Mouse (Mus musculus) erythroblast, adult 5-6 weeks (primary cell): Measurements from ENCODE around the gene Lrrc71. TPM values are rescaled to one million over a fixed set of nuclear protein-coding genes. Genes with fewer than 3 reads are reported as not detected.

Source experiments
- ATAC-seq: replicated peaks from 2 replicates; pipeline ENCODE4 v1.8.0; 2016; ENCODE audit warnings: moderate number of reproducible peaks, mild to moderate bottlenecking, moderate TSS enrichment, inconsistent platforms; ENCODE audit not compliant: poor library complexity, low FRiP score, severe bottlenecking
- total RNA-seq, 2 experiments: library from RNA; stranded (forward) in 1 of 2; stranded (reverse) in 1 of 2; fragments of 150-400 nt in 1 of 2; fragments of 200-764, 138-1000 nt in 1 of 2; gene quantifications; 2 replicates each; pipeline versions ENCODE4 v1.2.3 to v1.2.4; 2015 to 2017; ENCODE audit warnings: low replicate concordance in 2 of 2

Gene Lrrc71
- total RNA-seq (2015; ENCODE audit: low replicate concordance) (not detected in 2 replicates), total RNA-seq (2017; ENCODE audit: low replicate concordance) (not detected in 2 replicates)

DNA sequence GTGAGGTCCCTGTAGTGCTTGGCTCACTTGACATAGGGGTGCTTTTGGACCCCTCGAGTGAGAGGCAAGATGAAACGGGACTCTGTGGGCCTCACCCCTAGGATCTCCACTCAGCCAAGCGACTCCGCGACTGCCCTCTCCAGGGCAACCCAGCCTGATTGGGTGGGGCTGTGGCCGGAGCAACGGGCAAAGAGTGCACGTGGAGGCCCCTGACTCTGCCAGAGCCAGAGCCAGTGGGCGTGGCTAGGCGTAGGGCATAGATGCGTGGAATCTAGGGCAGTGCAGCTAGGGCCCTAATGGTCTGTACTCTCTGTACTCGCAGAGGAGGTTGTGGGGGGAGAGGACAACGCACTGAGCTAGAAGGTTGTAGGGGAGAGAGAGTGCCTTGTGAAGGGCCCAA, at the start of gene Lrrc71:
TSS of gene Lrrc71 (minus strand) at position 195 of the 400 bp plus-strand sequence.
- ATAC-seq, result no peak

DNA sequence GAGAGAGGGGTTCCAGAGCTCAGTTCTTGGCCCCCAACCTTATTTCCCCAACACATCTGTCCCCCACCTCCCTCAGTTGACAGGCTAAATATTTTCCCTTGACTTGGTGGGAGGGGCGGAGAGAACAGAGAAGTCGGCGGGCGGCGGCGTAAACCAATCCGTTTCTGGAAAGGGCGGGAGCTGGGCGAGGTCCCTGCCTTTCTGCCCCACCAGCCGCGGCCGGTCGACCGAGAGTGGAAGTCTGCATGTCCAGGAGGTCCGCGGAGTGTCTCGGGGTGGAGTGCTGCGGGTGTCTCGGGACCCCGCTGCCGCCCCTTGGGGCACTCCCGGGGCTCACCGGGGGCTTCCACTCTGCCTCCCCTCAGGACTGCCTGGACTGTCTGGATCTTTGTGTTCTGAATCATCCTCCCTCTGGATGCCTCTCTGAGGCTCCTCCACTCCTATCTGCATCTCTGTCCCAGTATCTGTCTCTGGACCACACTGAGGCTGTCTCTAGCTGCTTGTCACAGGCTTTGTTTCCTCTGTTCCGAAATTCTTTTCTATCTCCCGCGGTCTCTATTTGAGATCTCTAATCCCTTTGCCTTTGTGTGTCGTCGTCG, 48.4 kb upstream of the Lrrc71 start, which contains the start of gene Insrr:
TSS of gene Insrr (plus strand) at position 216 of the 599 bp plus-strand sequence.
- ATAC-seq, result no peak

DNA sequence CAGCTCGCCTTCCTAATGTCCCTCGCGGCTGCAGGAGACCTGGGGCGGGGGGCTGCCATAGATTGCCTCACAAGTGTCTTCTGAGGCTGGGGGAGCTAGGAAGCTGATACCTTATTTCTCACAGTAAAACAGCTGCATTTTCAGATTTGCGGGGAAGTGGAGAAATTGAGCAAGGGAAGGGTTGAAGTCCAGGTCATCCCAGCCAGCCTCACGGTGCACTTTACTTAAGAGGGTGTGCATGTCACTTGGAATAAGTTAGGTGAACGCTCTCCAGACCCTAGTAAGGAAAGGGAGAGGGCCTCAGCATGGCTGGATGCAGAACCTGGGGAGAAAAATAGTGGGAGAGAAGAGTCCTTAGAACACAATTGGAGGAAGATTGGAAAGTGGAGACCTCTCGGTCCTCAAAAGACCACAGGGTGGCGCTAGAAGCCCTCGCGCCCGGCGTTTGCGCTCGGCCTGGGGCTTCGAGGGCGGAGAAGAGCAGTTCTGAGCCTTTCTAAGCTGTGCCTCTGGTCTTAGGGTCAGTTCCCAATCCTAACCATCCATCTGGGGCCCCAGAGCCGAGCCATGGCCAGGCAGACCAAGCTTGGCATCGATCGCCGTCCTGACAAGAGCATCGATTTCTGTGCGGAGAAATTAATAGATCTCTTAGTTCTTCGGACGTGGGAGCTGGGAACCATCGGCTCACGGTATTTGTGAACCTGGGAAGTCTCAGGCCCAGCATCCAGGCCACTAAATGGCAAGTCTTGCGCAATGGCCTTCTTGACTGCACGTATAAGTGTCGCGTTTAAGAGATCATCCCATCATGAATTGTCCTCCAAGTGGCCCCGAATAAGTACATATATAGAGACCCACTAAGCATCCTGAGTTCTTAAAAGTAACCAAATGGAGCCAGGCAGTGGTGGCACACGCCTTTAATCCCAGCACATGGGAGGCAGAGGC, 47.2 kb upstream of the Lrrc71 start:
- ATAC-seq, result no peak

DNA sequence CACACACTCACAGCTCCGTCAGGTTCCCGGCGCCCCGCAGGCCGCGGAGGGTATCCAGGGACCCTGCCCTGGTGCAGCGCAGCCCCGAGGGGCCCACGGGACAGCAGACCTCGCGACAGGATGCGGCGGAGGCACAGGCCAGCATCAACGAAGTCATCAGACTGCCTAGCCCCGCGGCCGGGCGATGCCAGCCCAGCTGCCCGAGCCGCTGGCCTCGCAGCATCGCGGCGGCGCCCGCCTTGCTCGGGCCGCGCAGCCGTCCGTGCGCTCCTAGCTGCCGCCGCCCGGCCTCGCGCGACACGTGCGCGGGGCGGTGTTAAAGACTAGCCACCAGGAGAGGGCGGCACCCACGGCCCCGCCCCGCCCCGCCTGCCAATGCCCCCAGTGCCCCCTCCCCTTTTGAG, 46.5 kb upstream of the Lrrc71 start, which contains the start of gene Ntrk1:
TSS of gene Ntrk1 (minus strand) at position 241 of the 404 bp plus-strand sequence.
- no peak for ATAC-seq

GRCm38 (mm10) chr3:87789768-87790167, 41.3 kb upstream of the Lrrc71 start:
- no peak for ATAC-seq

DNA sequence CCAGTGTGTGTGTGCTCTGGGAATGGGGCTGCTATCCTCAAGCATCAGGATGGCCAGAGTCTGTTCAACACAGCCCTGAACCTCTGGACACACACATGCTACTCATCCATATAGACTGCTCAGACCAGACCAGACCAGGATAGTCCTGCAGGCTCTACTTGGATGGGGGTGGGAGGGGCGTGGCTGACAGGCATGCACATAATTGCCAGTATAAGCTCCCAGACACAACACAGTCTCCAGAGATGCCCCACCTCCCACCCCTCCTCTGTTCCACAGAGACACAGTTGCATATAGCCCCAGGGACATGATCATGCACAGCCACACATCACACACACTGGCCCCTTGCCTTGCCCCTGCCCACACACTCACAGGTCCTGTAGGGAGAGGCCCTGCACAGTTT, 40.8 kb upstream of the Lrrc71 start:
- ATAC-seq, result no peak

GRCm38 (mm10) chr3:87785626-87786214, 37.3 kb upstream of the Lrrc71 start:
- ATAC-seq, result no peak

DNA sequence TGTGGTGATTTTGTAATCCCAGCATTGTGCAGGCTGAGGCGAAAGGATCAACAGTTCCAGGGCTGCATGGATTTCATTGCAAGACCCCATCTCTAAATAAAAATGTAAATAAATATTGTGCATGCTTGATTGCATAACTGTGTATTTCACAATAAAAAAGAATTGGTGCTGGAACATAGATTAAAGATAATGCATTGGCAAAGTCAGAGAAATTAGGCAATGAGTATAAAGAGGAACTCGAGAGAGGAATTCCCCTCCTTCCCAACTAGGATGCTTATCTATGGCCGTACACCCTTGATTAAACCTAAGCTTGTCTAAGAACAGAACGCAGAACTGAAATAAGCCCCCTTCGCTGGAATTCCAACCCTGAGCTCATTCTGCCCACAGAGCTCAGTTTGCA, 36.7 kb upstream of the Lrrc71 start:
- ATAC-seq, result no peak

GRCm38 (mm10) chr3:87783282-87784023, 35.0 kb upstream of the Lrrc71 start:
- no peak for ATAC-seq

DNA sequence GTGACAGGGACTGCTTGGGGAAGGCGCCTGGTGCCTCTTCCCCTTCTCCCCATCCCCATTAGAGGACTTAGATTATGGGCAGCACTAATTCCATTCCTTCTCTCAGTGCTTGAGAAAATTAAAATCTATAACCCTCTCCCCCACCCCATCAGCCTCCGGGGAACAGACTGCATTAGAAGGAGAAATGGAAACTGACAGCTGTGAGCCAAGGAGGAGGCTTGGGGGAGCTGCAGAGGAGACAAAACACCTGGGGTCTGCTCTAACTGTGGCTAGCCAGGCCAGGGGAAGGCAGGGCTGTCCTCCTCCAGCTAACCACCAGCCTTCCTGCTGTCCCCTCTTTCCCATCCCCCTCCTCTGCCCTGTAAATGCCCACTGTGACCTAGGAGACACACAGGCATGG, 30.7 kb upstream of the Lrrc71 start:
- ATAC-seq, result no peak

GRCm38 (mm10) chr3:87778283-87778682, 29.9 kb upstream of the Lrrc71 start:
- ATAC-seq, result no peak

- no peak for ATAC-seq
Measured at GRCm38 (mm10) chr3:87771088-87771487, 22.7 kb upstream of the Lrrc71 start.

- ATAC-seq, result peak; percentile 63
Measured at GRCm38 (mm10) chr3:87770280-87770679, 21.9 kb upstream of the Lrrc71 start.

DNA sequence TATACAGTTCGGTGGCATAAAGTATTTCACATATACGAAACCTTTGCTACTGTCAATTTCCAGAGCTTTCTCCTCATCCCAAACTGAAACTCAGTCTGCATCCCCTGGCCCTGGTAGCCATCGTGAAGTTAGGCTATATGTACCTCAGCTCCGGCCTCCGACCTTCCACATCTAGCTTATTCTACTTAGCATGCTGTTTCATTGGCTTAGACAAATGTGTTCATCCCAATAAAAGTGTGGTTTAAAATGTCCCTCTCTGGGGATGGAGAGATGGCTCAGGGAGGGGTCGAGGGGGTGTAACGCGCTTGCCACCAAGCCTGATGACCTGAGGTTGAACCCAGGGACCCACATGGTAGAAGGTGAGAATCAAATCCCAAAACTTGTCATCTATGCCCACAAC, 21.1 kb upstream of the Lrrc71 start:
- ATAC-seq, result no peak

GRCm38 (mm10) chr3:87768844-87769243, 20.4 kb upstream of the Lrrc71 start:
- no peak for ATAC-seq

- ATAC-seq, result no peak
Measured at GRCm38 (mm10) chr3:87768431-87768830, 20.0 kb upstream of the Lrrc71 start.

GRCm38 (mm10) chr3:87767764-87768163, 19.3 kb upstream of the Lrrc71 start:
- no peak for ATAC-seq

DNA sequence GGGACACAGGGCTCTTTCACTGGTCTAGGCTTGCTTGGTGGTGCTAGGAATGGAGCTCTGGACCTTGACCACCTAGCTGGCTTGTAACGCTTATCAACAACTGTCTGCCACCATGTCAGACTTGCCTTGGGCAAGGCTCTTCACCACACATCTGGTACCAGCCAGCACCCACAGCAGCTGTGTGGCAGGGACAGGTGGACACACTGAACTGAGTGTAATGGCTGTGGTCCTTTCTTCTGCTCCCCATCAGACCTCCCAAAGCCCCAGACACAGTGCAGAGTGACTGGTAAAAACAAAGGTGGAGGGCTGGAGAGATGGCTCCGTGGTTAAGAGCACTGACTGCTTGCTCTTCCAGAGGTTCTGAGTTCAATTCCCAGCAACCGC, 17.9 kb upstream of the Lrrc71 start:
- ATAC-seq, result no peak

DNA sequence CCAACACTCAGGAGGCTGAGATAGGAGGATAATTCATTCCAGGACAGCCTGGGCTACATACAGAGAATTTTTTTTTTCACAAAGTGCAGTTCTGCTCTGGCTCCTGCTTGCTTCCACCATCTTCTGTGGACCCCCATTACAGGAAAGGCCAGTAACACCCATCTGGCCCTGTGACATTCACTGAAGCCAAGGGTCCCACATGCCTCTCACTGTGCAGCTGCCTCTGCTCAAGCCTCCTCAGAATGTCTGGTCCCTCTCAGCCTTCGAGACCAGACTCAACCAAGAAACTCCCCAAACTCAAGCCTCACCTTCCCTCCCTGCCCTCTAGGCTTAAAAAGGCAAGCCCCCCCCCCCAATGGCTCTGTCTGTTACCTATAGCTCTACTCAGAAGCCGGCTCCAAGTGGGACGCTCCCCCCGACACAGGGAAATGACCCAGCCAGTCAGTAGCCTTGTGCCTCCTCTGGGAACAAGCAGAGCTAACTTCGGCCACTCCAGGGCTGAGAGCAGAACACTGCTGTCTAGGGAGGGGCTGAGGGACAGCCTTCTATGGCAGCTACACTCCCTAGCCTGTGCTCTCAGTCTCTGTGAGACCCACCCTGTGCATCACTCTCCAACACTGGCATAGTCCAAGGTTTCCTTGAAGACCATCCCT, 17.3 kb upstream of the Lrrc71 start:
- ATAC-seq, result no peak
